Mouse (Mus musculus) heart, embryonic 10.5 days (tissue): ENCODE results near the gene Itpkc. TPM values are rescaled to one million over a fixed set of nuclear protein-coding genes. Genes with fewer than 3 reads are reported as not detected.
A peak's percentile ranks its signal among the peaks of the same experiment; 100 is the strongest.

Experiments used
- DNase-seq: peaks from one replicate; pipeline ENCODE4 v3.0.0-alpha.2; 2017; ENCODE audit warnings: low spot score
- H3K27ac ChIP-seq: fragments of 300-500 bp; sonication (generic); 2 replicates; pipeline ENCODE4 v1.5.1; 2016; ENCODE audit warnings: mild to moderate bottlenecking
- H3K27me3 ChIP-seq: fragments of 300-500 bp; sonication (generic); 2 replicates; pipeline ENCODE4 v1.6.1; 2016; ENCODE audit warnings: mild to moderate bottlenecking; ENCODE audit not compliant: poor library complexity, insufficient read depth, severe bottlenecking
- H3K36me3 ChIP-seq: fragments of 300-500 bp; sonication (generic); 2 replicates; pipeline ENCODE4 v1.6.1; 2016; ENCODE audit warnings: mild to moderate bottlenecking, moderate library complexity
- H3K4me1 ChIP-seq: fragments of 300-500 bp; sonication (generic); 2 replicates; pipeline ENCODE4 v1.6.1; 2016; ENCODE audit warnings: mild to moderate bottlenecking
- H3K4me3 ChIP-seq: fragments of 300-500 bp; sonication (generic); 2 replicates; pipeline ENCODE4 v1.5.1; 2016; ENCODE audit warnings: mild to moderate bottlenecking, moderate library complexity
- H3K9me3 ChIP-seq: fragments of 300-500 bp; sonication (generic); 2 replicates; pipeline ENCODE4 v1.6.1; 2016; ENCODE audit warnings: mild to moderate bottlenecking, moderate library complexity
- WGBS: fragments of 180-500 bp; shearing (Covaris S2); methylation state at CpG from one replicate; pipeline ENCODE4 v1.1.7; 2016; 5-methylcytosine and 5-hydroxymethylcytosine counted together
- microRNA counts: library from miRNA; unstranded; fragments of <30 nt; microRNA quantifications from one replicate; lab custom pipeline; 2017
- microRNA-seq: library from miRNA; unstranded; fragments of <30 nt; microRNA quantifications from one replicate; pipeline ENCODE4, GENCODE M21; 2017
- polyA plus RNA-seq: library from polyadenylated mRNA; unstranded; fragments of >200 nt; fragmentation: Nextera tagmentation; extraction: Ambion mirVana; gene quantifications from 2 replicates; pipeline ENCODE4 v1.2.1, GENCODE M21; 2016

Gene Itpkc
- polyA plus RNA-seq, 1 experiment from 2014 or later = 5.0 TPM

GRCm38 (mm10) chr7:27165007-27165655 is 63.3 kb downstream of the Itpkc start:
- H3K4me3 ChIP-seq = peak overlapping the region; percentile 80
- H3K27me3 ChIP-seq = no peaks in the 10 kb centered on the region
- WGBS = 75% methylated on average over 23 of the region's 23 CpGs
- peaks cover 53% of the 10 kb centered on the region for H3K4me1 ChIP-seq
- H3K36me3 ChIP-seq = peaks cover 46% of the 10 kb centered on the region
- H3K9me3 ChIP-seq = no peaks in the 10 kb centered on the region
- no peak for DNase-seq
- H3K27ac ChIP-seq = peak overlapping the region; percentile 98

DNA sequence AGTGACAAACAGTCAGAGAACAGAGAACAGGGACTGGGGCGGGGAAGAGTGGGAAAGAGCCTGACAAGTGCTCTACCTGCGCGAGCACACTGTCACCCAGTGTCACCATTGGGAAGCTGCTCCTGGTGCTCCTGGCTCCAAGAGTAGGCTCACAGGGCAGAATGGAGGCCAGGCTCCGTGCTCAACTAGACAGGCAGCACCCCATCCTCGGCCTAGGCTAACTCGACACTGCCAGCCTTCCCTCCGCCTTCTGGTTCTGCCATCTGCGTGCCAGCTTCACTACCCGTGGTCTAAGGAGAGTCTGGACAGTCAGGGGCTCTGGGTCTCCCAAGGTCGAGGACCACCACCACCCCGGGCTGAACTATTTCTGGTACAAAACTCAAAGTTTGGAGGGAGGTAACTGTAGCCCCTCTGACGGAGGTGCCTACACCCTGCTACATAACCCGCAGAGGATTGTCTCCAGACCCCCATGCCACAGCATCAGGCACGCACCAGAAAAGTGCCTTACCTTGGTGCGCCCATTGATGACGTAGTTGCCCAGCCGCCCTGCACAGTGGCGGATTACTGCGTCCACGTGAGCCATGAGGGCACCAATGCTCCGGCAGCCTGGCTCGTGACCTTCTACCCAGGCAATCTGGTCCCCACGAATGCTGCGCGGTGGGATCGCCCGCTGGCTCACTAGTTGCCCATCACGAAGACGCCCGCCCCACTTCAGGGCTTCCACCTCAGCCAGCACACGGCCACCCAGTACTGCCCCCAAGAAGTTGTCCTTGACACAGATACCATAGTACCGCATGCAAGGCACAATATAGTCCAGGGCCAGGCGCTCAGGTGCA is 64.1 kb downstream of the Itpkc start:
- no peak overlapping the region for H3K27ac ChIP-seq
- no peaks in the 10 kb centered on the region for H3K27me3 ChIP-seq
- no peak for DNase-seq
- H3K4me3 ChIP-seq = peak overlapping the region; percentile 80
- peaks cover 57% of the 10 kb centered on the region for H3K4me1 ChIP-seq
- H3K36me3 ChIP-seq = peaks cover 52% of the 10 kb centered on the region
- H3K9me3 ChIP-seq = no peaks in the 10 kb centered on the region
- 73% methylated on average over 33 of the region's 33 CpGs for WGBS

- H3K27ac ChIP-seq = no peak overlapping the region
- H3K4me1 ChIP-seq = peaks cover 57% of the 10 kb centered on the region
- H3K36me3 ChIP-seq = peaks cover 58% of the 10 kb centered on the region
- WGBS = 63% methylated on average over 5 of the region's 5 CpGs
- DNase-seq = no peak
- H3K9me3 ChIP-seq = no peaks in the 10 kb centered on the region
- peak overlapping the region; percentile 27; the same call in 1 of the 2 replicates for H3K4me3 ChIP-seq
- no peaks in the 10 kb centered on the region for H3K27me3 ChIP-seq
These were observed 65.0 kb downstream of the Itpkc start for GRCm38 (mm10) chr7:27163450-27163805.

DNA sequence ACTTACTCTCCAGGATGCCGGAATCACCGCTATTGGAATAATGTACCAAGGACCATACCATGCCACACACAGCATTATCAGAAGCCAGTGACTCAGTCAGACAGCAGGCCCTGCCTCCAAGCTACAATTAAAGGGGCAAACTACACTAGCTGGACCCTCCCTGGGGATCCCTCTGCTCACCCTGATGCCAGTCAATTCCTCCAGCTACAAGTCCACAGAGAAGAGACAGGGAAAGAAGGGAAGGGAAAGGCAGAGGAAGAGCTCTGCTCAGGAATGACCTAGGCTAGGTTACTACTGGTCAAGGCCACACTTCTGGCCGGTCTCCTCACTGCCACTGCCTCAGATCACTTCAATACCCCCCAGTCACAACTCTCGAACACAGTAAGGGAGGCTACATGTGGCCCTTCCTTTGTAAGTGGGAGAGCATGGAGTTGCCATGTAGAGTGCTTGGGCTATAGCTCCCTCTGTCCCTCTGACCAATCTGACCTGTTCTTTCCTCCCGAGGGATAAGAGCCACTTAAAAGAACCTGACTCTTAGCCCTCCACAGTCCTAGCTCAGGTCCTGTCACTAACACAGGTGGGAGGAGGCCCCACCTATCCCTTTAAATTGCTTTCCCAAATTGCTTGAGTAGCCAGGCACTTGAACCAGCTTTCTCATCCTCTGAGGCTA is 65.5 kb downstream of the Itpkc start:
- no peak overlapping the region for H3K27ac ChIP-seq
- no peaks in the 10 kb centered on the region for H3K9me3 ChIP-seq
- DNase-seq = no peak
- 81% methylated on average over 5 of the region's 5 CpGs for WGBS
- H3K4me1 ChIP-seq = peaks cover 56% of the 10 kb centered on the region
- peaks cover 63% of the 10 kb centered on the region for H3K36me3 ChIP-seq
- H3K27me3 ChIP-seq = no peaks in the 10 kb centered on the region
- H3K4me3 ChIP-seq = peak overlapping the region; percentile 27

GRCm38 (mm10) chr7:27161744-27162143 is 66.7 kb downstream of the Itpkc start:
- H3K27ac ChIP-seq = no peak overlapping the region

GRCm38 (mm10) chr7:27160921-27161320 is 67.5 kb downstream of the Itpkc start:
- no peaks in the 10 kb centered on the region for H3K9me3 ChIP-seq
- H3K36me3 ChIP-seq = peaks cover 73% of the 10 kb centered on the region
- DNase-seq = no peak
- peaks cover 48% of the 10 kb centered on the region for H3K4me1 ChIP-seq
- 92% methylated on average over 3 of the region's 3 CpGs for WGBS
- no peaks in the 10 kb centered on the region for H3K27me3 ChIP-seq
- no peak overlapping the region for H3K27ac ChIP-seq
- H3K4me3 ChIP-seq = no peak overlapping the region

More at GRCm38 (mm10) chr7:27161744-27162143, 66.7 kb downstream of the Itpkc start:
- H3K4me3 ChIP-seq = no peak overlapping the region
- peaks cover 48% of the 10 kb centered on the region for H3K4me1 ChIP-seq
- H3K9me3 ChIP-seq = no peaks in the 10 kb centered on the region
- WGBS = 75% methylated on average over 4 of the region's 4 CpGs
- H3K36me3 ChIP-seq = peaks cover 73% of the 10 kb centered on the region
- DNase-seq = no peak
- no peaks in the 10 kb centered on the region for H3K27me3 ChIP-seq

DNA sequence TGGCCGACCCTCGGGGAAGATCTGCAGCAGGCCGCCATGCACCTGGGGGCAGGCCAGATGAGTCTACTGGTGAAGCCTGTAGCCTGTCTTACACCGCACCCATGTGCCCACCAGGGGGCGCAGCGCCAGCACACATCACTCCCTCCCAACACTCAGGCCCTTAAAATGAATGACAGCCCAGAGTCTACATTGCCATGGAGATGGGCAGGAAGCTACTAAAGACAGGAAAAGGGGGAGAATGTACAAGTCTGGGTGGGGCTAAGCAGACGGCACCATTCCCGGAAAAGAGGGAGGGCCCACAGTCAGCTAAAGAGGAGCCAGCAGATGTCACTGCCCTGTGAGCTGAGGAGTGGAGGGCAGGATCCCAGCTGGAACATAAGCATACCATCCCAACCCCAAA is 68.6 kb downstream of the Itpkc start:
- Histone ChIP-seq H3K4me3 (no peak overlapping the region), H3K9me3 (no peaks in the 10 kb centered on the region), H3K27ac (no peak overlapping the region), H3K36me3 (peaks cover 71% of the 10 kb centered on the region), H3K27me3 (no peaks in the 10 kb centered on the region), H3K4me1 (peaks cover 40% of the 10 kb centered on the region)
- WGBS = 17% methylated on average over 8 of the region's 8 CpGs
- DNase-seq = peak; percentile 92

DNA sequence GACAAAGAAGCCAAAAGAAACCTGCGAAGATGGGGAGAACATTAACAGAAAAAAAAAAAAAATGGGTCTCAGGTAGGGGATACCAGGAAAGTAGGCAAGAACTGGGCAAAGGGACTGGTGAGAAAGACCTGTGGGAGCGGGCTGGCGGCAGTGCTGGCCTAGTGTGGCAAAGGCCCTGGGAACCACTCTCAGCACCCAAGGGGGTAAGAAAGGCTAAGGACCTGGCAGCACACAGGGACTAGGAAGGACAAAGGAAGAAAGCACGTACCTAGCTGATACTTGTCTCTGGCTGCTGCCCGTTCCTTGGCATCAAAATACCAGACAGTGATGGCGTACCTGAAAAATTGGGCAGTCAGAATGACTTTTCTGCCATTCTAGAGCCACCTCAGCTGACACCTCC is 69.2 kb downstream of the Itpkc start:
- 97% methylated on average over 6 of the region's 6 CpGs for WGBS
- Histone ChIP-seq H3K27ac (no peak overlapping the region), H3K4me1 (peaks cover 34% of the 10 kb centered on the region), H3K9me3 (no peaks in the 10 kb centered on the region), H3K4me3 (no peak overlapping the region), H3K36me3 (peaks cover 65% of the 10 kb centered on the region), H3K27me3 (no peaks in the 10 kb centered on the region)
- DNase-seq = no peak

DNA sequence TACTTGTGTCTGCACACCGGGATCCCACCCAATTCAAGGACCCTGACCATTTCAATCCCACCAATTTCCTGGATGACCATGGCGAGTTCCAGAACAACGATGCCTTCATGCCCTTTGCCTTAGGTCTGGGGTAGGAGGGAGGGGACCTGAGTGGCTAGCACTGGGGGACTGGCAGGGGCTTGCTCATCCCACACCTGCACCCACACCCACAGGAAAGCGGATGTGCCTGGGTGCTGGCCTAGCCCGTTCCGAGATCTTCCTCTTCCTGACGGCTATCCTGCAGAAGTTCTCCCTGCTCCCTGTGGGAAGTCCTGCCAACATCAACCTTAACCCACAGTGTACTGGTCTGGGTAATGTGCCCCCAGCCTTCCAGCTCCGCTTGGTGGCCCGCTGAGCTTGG is 70.3 kb downstream of the Itpkc start:
- no peaks in the 10 kb centered on the region for H3K27me3 ChIP-seq
- DNase-seq = no peak
- H3K4me1 ChIP-seq = peaks cover 26% of the 10 kb centered on the region
- no peak overlapping the region for H3K27ac ChIP-seq
- WGBS = 93% methylated on average over 9 of the region's 9 CpGs
- H3K4me3 ChIP-seq = no peak overlapping the region
- H3K9me3 ChIP-seq = no peaks in the 10 kb centered on the region; the same call in 1 of the 2 replicates
- peaks cover 54% of the 10 kb centered on the region for H3K36me3 ChIP-seq

MicroRNA genes within 50 kb of the gene (microRNA counts, 519-probe panel; counts per million panel counts)
- not detected for microRNA mmu-miR-1191 (lab: Ali Mortazavi, UCI)

Small RNA genes lying within 50 kb of the gene (microRNA-seq; reads per million reads assigned to microRNA genes)
- 7.6 reads per million, percentile 22 among the genes with 10 or more reads in this experiment for gene Mir1191
- 0.76 reads per million for gene Mir3101

Other genes starting within 250 kb of the Itpkc start
- not detected in 2 replicates for gene Cyp2a12, start 199.6 kb downstream of the Itpkc start, polyA plus RNA-seq
- not detected in 2 replicates for gene Cyp2f2, start 108.8 kb downstream of the Itpkc start, polyA plus RNA-seq
- 0.11 TPM in 1 of 2 replicates, not detected in the other for gene Cyp2t4, start 74.9 kb downstream of the Itpkc start, polyA plus RNA-seq
- gene Egln2, start 61.9 kb downstream of the Itpkc start, polyA plus RNA-seq = 66.5 and 73.0 TPM in 2 replicates
- 59.4 and 63.2 TPM in 2 replicates for gene Rab4b, start 49.8 kb downstream of the Itpkc start, polyA plus RNA-seq
- not detected in 2 replicates for gene Gm21983, start 47.6 kb downstream of the Itpkc start, polyA plus RNA-seq
- gene Mia, start 47.5 kb downstream of the Itpkc start, polyA plus RNA-seq = 1.0 and 1.5 TPM in 2 replicates
- 3.1 and 3.2 TPM in 2 replicates for gene BC024978, start 32.9 kb downstream of the Itpkc start, polyA plus RNA-seq
- 227 and 298 TPM in 2 replicates for gene Snrpa, start 32.4 kb downstream of the Itpkc start, polyA plus RNA-seq
- gene Coq8b, start 4.4 kb upstream of the Itpkc start, polyA plus RNA-seq = 12.3 and 13.9 TPM in 2 replicates
- 7.0 and 9.6 TPM in 2 replicates for gene Numbl, start 29.8 kb upstream of the Itpkc start, polyA plus RNA-seq
- gene Ltbp4, start 109.0 kb upstream of the Itpkc start, polyA plus RNA-seq = 19.2 and 23.6 TPM in 2 replicates
- 48.3 and 50.4 TPM in 2 replicates for gene Shkbp1, start 127.4 kb upstream of the Itpkc start, polyA plus RNA-seq
- 1.3 and 2.1 TPM in 2 replicates for gene Gm20479, start 128.8 kb upstream of the Itpkc start, polyA plus RNA-seq
- 0.40 and 0.46 TPM in 2 replicates for gene Sptbn4, start 219.0 kb upstream of the Itpkc start, polyA plus RNA-seq
- gene Blvrb, start 219.3 kb upstream of the Itpkc start, polyA plus RNA-seq = 88.8 and 94.6 TPM in 2 replicates
- gene Sertad3, start 245.1 kb upstream of the Itpkc start, polyA plus RNA-seq = 19.0 and 23.8 TPM in 2 replicates